Mouse (Mus musculus): ENCODE measurements around the gene Nckap5.

DNA sequence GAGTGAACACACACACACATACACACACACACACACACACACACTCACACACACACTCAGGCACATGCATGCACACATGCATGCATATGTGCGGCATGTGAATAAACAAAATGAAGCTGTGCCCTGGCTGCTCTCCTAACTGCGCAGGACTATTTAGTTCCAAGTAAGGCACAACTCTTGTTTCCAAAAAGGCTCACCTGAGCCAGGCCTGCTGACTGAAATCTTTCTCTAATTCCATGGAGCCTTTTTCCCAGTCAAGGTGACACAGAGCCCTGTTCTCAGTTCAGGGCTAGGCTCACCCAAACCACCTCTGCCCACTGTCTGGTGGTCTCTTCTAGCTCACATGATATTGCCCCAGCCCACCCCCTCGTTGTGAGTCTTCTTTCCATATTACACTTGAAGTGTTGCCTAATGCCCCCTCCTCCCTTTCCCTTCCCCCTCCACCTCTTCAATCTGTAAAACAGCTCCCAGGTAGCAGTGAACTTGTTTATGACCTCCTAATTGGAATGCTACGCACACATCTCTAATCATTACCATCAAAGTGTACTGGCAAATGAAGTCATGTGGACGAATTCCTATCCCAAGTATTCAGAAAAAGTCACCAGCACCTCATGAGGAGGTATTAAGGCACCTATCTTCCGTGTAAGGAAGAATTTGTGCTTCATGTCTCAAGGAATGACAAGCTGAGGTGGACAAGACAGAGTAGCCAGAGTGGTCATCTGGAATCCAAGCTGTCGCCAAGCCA is 226.7 kb downstream of the Nckap5 start:
- TF ChIP-seq POLR2A (IDR thresholded peaks at IDR 0.05; ENCODE audit: borderline replicate concordance, control insufficient read depth, low read depth, low read length): no peak
- TF ChIP-seq CTCF (IDR thresholded peaks at IDR 0.05; ENCODE audit: control insufficient read depth, insufficient read depth, low read length): no peak
